Mouse (Mus musculus): ENCODE results near the gene Vasn. TPM values are rescaled to one million over a fixed set of nuclear protein-coding genes. Genes with fewer than 3 reads are reported as not detected.

Vasn gene
- polyA plus RNA-seq, 1 experiment from 2014 or later = 30.4 TPM

GRCm38 (mm10) chr16:4628898-4629419 lies 10.8 kb upstream of the Vasn start:
- 93% methylated on average over 9 of the region's 9 CpGs for WGBS
- no peak overlapping the region for H3K4me3 ChIP-seq (replicated peaks)
- ATAC-seq (ENCODE audit: insufficient number of reproducible peaks, insufficient read depth, low FRiP score, low TSS enrichment, low read depth) = no peak

GRCm38 (mm10) chr16:4629950-4630349 lies 9.8 kb upstream of the Vasn start:
- Histone ChIP-seq H3K27ac (no peak overlapping the region), H3K27me3 (no peaks in the 10 kb centered on the region), H3K4me1 (replicated peaks) (0 out of 2 replicates have a peak, but pooled peaks cover 7% of the 10 kb centered on the region), H3K4me2 (no peak overlapping the region), H3K4me3 (replicated peaks) (no peak overlapping the region), H3K36me3 (peaks cover 56% of the 10 kb centered on the region), H3K9me3 (no peaks in the 10 kb centered on the region), H3K9ac (replicated peaks) (no peak overlapping the region)
- WGBS = 21% methylated on average over 6 of the region's 6 CpGs
- ATAC-seq (ENCODE audit: insufficient number of reproducible peaks, insufficient read depth, low FRiP score, low TSS enrichment, low read depth) = no peak; the same call in none of the 2 replicates

More at GRCm38 (mm10) chr16:4628898-4629419, 10.8 kb upstream of the Vasn start:
- Histone ChIP-seq H3K27ac (no peak overlapping the region), H3K4me2 (no peak overlapping the region), H3K36me3 (peaks cover 49% of the 10 kb centered on the region), H3K9me3 (no peaks in the 10 kb centered on the region), H3K4me1 (replicated peaks) (peaks cover 9% of the 10 kb centered on the region; the same call in 1 of the 2 replicates), H3K9ac (replicated peaks) (no peak overlapping the region), H3K27me3 (no peaks in the 10 kb centered on the region)

- Histone ChIP-seq H3K4me2 (no peak overlapping the region), H3K4me1 (replicated peaks) (0 out of 2 replicates have a peak, but pooled peaks cover 6% of the 10 kb centered on the region), H3K9ac (replicated peaks) (no peak overlapping the region), H3K27ac (peak overlapping the region; percentile 57; the same call in 1 of the 2 replicates), H3K36me3 (peaks cover 46% of the 10 kb centered on the region), H3K9me3 (no peaks in the 10 kb centered on the region), H3K4me3 (replicated peaks) (no peak overlapping the region), H3K27me3 (no peaks in the 10 kb centered on the region)
- ATAC-seq (ENCODE audit: insufficient number of reproducible peaks, insufficient read depth, low FRiP score, low TSS enrichment, low read depth) = no peak
- WGBS = 40% methylated on average over 7 of the region's 7 CpGs
These were observed 7.7 kb upstream of the Vasn start for GRCm38 (mm10) chr16:4632050-4632449.

DNA sequence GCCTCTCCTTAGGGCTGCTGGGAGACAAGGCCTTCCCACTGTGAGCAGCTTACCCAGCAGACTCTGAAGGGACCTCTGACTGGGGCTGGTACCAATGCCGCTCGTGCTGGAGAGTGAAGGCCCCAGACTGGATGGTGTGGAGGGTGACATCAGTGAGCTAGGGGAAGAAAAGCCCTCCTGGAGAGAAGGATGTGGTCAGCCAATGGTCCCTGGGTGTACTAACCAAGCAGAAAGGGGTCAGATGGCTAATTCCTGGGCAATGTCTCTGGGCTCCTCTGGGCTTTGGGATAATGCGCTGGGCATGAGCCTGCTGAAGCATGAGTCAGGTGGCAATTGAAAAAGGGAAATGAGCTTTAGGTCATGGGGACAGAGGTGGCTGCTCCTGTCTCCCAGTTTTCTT lies 6.1 kb upstream of the Vasn start:
- Histone ChIP-seq H3K4me2 (no peak overlapping the region), H3K9ac (replicated peaks) (no peak overlapping the region), H3K4me1 (replicated peaks) (0 out of 2 replicates have a peak, but pooled peaks cover 6% of the 10 kb centered on the region), H3K36me3 (peaks cover 33% of the 10 kb centered on the region), H3K27me3 (no peaks in the 10 kb centered on the region), H3K4me3 (replicated peaks) (no peak overlapping the region), H3K27ac (no peak overlapping the region), H3K9me3 (no peaks in the 10 kb centered on the region)
- 95% methylated on average over 3 of the region's 3 CpGs for WGBS
- no peak for ATAC-seq (ENCODE audit: insufficient number of reproducible peaks, insufficient read depth, low FRiP score, low TSS enrichment, low read depth)

GRCm38 (mm10) chr16:4634681-4635080 lies 5.1 kb upstream of the Vasn start:
- Histone ChIP-seq H3K9ac (replicated peaks) (no peak overlapping the region), H3K27ac (no peak overlapping the region), H3K27me3 (no peaks in the 10 kb centered on the region), H3K9me3 (no peaks in the 10 kb centered on the region), H3K4me2 (no peak overlapping the region), H3K36me3 (peaks cover 28% of the 10 kb centered on the region), H3K4me3 (replicated peaks) (no peak overlapping the region), H3K4me1 (replicated peaks) (peaks cover 8% of the 10 kb centered on the region; the same call in 1 of the 2 replicates)
- WGBS = 81% methylated on average over 9 of the region's 9 CpGs
- no peak for ATAC-seq (ENCODE audit: insufficient number of reproducible peaks, insufficient read depth, low FRiP score, low TSS enrichment, low read depth)

- H3K9me3 ChIP-seq = no peaks in the 10 kb centered on the region
- no peaks in the 10 kb centered on the region for H3K27me3 ChIP-seq
- ATAC-seq (ENCODE audit: insufficient number of reproducible peaks, insufficient read depth, low FRiP score, low TSS enrichment, low read depth) = no peak
- H3K36me3 ChIP-seq = peaks cover 25% of the 10 kb centered on the region
- H3K27ac ChIP-seq = no peak overlapping the region
- H3K4me1 ChIP-seq (replicated peaks) = peaks cover 8% of the 10 kb centered on the region
- no peak overlapping the region for H3K4me2 ChIP-seq
- H3K9ac ChIP-seq (replicated peaks) = 0 out of 2 replicates have a peak overlapping the region, but pooled peaks have one; percentile 14
- WGBS = 63% methylated on average over 4 of the region's 4 CpGs
- H3K4me3 ChIP-seq (replicated peaks) = no peak overlapping the region
These were observed 4.0 kb upstream of the Vasn start for GRCm38 (mm10) chr16:4635760-4636159.

DNA sequence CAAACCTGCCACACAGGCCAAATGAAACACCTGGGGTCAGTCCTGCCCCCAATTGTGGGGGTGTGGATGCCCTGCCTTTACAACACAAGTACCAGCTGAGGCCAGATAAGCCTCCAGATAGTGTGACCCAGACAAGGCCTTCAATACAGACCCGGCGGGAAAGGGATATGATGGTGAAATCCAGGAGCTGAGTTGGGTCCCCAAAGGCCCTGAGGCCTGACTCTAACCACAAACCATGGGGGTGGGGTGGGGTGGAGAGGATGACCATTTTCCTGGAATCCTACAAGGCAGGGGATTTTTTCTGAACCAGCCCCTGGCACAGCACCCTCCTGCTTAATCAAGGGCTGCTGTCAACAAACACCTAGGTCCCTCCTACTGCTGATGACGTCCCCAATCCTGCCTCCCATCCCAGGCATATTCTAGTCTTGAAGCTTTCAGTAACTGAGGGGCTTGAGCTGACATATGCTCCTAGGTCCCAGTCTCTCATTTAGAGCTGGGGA lies 800 bp upstream of the Vasn start:
- no peak for ATAC-seq (ENCODE audit: insufficient number of reproducible peaks, insufficient read depth, low FRiP score, low TSS enrichment, low read depth)
- 88% methylated on average over 3 of the region's 3 CpGs for WGBS
- Histone ChIP-seq H3K4me1 (replicated peaks) (peaks cover 40% of the 10 kb centered on the region), H3K4me3 (replicated peaks) (no peak overlapping the region), H3K27me3 (no peaks in the 10 kb centered on the region), H3K9me3 (no peaks in the 10 kb centered on the region), H3K4me2 (no peak overlapping the region), H3K36me3 (peaks cover 21% of the 10 kb centered on the region), H3K27ac (no peak overlapping the region), H3K9ac (replicated peaks) (no peak overlapping the region)

- peak overlapping the region; percentile 75 for H3K9ac ChIP-seq (replicated peaks)
- no peaks in the 10 kb centered on the region for H3K27me3 ChIP-seq
- H3K4me1 ChIP-seq (replicated peaks) = peaks cover 54% of the 10 kb centered on the region
- ATAC-seq (ENCODE audit: insufficient number of reproducible peaks, insufficient read depth, low FRiP score, low TSS enrichment, low read depth) = 0 out of 2 replicates have a peak, but pooled peaks have one; percentile 9
- WGBS = 5% methylated on average over 17 of the region's 17 CpGs
- H3K4me3 ChIP-seq (replicated peaks) = peak overlapping the region; percentile 64
- H3K9me3 ChIP-seq = no peaks in the 10 kb centered on the region
- peak overlapping the region; percentile 89 for H3K27ac ChIP-seq
- H3K36me3 ChIP-seq = peaks cover 26% of the 10 kb centered on the region
- peak overlapping the region; percentile 88 for H3K4me2 ChIP-seq
These were observed 695 bp downstream of the Vasn start for GRCm38 (mm10) chr16:4640267-4641005.

DNA sequence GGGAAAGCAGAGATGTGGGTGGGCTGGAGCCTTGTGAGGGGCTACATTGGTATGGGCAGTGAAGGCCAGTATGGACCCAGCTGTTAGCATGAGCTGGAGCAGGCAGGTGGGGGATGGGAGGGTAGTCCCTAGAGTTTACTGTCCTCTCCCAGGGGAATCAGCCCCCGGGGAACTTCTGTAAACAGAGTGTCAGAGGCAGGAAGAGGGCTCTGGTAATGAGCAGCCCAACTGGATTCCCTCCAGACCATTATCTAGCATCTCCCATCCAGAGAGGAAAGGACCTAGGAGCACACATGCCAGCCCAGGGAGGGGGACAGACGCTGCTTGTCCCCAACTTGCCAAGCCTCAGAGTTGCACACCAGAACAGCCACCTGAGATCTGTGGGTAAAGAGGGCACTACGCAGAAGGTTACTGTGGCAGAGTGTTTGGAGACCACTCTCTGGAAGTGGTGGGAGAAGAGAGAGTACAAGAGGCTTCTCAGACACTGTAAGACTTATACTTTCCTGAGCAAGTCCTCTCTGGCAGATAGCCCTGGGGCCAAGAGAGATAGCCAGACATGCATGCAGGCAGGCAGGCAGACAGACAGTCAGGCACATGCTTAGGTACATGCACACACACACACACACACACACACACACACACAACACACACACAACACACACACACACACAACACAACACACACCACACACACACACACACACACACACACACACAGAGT lies 1.5 kb downstream of the Vasn start:
- H3K9me3 ChIP-seq = no peaks in the 10 kb centered on the region
- H3K4me1 ChIP-seq (replicated peaks) = peaks cover 59% of the 10 kb centered on the region
- H3K4me2 ChIP-seq = peak overlapping the region; percentile 88
- H3K4me3 ChIP-seq (replicated peaks) = peak overlapping the region; percentile 64
- H3K9ac ChIP-seq (replicated peaks) = peak overlapping the region; percentile 75
- no peaks in the 10 kb centered on the region for H3K27me3 ChIP-seq
- ATAC-seq (ENCODE audit: insufficient number of reproducible peaks, insufficient read depth, low FRiP score, low TSS enrichment, low read depth) = no peak
- WGBS = 26% methylated on average over 3 of the region's 3 CpGs
- H3K36me3 ChIP-seq = peaks cover 32% of the 10 kb centered on the region
- peak overlapping the region; percentile 89 for H3K27ac ChIP-seq

DNA sequence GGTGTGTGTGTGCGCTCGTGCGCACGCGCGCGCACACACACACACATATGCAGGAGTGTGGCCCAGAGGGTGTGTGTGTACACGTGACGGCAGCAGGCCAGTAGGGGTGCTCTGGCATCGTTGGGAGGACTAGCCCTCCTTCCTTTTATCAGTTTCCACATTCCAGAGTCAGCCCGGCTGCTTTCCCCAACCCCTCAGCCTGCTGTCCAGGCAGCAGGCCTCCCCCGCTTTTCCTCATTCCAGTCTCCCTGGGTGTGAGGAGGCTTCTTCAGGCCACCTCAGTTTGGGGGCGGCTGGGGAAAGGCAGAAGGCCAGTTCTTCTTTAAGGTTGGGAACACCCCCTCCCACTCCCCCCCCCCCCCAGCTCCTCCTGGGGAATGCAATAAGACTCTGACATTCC lies 2.4 kb downstream of the Vasn start:
- Histone ChIP-seq H3K4me3 (replicated peaks) (peak overlapping the region; percentile 64), H3K4me2 (peak overlapping the region; percentile 88), H3K27ac (peak overlapping the region; percentile 89), H3K9ac (replicated peaks) (peak overlapping the region; percentile 75), H3K27me3 (no peaks in the 10 kb centered on the region), H3K9me3 (no peaks in the 10 kb centered on the region), H3K4me1 (replicated peaks) (peaks cover 68% of the 10 kb centered on the region), H3K36me3 (peaks cover 41% of the 10 kb centered on the region)
- 29% methylated on average over 13 of the region's 13 CpGs for WGBS
- 0 out of 2 replicates have a peak, but pooled peaks have one; percentile 12 for ATAC-seq (ENCODE audit: insufficient number of reproducible peaks, insufficient read depth, low FRiP score, low TSS enrichment, low read depth)

DNA sequence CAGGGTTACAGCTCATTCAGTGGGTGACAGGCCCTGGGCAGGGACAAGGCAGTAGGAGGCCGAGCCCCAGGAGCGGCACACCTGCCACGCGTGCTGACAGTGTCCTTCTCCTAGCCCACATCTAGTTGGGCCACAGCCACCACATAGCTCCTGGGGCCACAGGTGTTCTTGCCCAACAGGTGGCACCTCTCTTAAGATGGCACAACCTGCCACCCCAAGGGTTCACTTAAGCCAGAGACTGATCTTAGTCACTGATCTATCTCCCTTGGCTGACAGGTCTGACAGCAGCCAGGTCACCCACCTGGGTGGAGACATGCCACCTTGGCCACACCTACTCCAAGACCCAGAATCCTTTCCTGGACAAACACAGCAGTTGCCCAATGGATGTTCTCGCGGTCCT lies 3.2 kb downstream of the Vasn start:
- Histone ChIP-seq H3K4me2 (peak overlapping the region; percentile 88), H3K36me3 (peaks cover 48% of the 10 kb centered on the region), H3K27me3 (no peaks in the 10 kb centered on the region), H3K4me1 (replicated peaks) (peaks cover 76% of the 10 kb centered on the region), H3K4me3 (replicated peaks) (peak overlapping the region; percentile 64), H3K9me3 (no peaks in the 10 kb centered on the region), H3K27ac (peak overlapping the region; percentile 89), H3K9ac (replicated peaks) (no peak overlapping the region)
- WGBS = 87% methylated on average over 6 of the region's 6 CpGs
- ATAC-seq (ENCODE audit: insufficient number of reproducible peaks, insufficient read depth, low FRiP score, low TSS enrichment, low read depth) = no peak
